Mouse (Mus musculus): ENCODE data around the gene Ppm1d.

DNA sequence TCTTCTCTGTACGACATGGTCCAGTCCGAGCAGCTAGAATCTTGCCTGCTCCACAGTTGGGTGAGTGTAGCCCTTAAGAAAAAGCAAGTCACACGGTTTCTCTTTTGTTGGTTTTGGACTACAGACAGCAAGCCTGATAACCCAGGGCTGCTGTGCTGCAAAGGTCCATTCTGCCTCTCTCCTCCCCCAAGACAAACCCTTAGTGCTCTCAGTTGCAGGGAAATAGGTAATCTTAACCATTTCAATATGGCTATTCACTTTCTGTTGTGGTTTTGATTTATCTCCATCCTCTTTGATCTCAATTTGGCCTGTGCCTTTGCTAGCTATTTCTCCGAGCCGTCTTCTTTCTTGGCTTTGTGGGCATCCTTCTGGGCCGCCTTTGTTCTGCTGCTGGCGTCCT lies 84.3 kb downstream of the Ppm1d start:
- TF ChIP-seq MAX (IDR thresholded peaks at IDR 0.05; ENCODE audit: low read depth), result no peak
- no peak for TF ChIP-seq POLR2A (IDR thresholded peaks at IDR 0.05; ENCODE audit: insufficient read length, low read depth)
- TF ChIP-seq MYOD1 (IDR thresholded peaks at IDR 0.05; ENCODE audit: control insufficient read depth in 1 of 3, insufficient read length in 2 of 3, low read depth in 2 of 3), result no peak
- no peak for TF ChIP-seq SRF (IDR thresholded peaks at IDR 0.05; ENCODE audit: control insufficient read depth, insufficient read length, low read depth)
- no peak for TF ChIP-seq TCF3 (IDR thresholded peaks at IDR 0.05; ENCODE audit: insufficient read length, low read depth)
- TF ChIP-seq TCF12 (IDR thresholded peaks at IDR 0.05; ENCODE audit: insufficient read depth, poor library complexity, severe bottlenecking), result no peak
- no peak for TF ChIP-seq USF1 (IDR thresholded peaks at IDR 0.05; ENCODE audit: low read depth)
- no peak for TF ChIP-seq MYOG (IDR thresholded peaks at IDR 0.05; ENCODE audit: control insufficient read depth in 1 of 3, insufficient read depth in 1 of 3, insufficient read length in 2 of 3, low read depth in 2 of 3)
- TF ChIP-seq POLR2AphosphoS2 (IDR thresholded peaks at IDR 0.05; ENCODE audit: insufficient read length, low read depth), result no peak
- no peak for TF ChIP-seq REST (IDR thresholded peaks at IDR 0.05; ENCODE audit: insufficient read depth, insufficient read length)
- no peak for TF ChIP-seq E2F4 (IDR thresholded peaks at IDR 0.05; ENCODE audit: insufficient read depth)
- TF ChIP-seq CEBPB (IDR thresholded peaks at IDR 0.05; ENCODE audit: insufficient read depth, poor library complexity, severe bottlenecking), result no peak

Data from myocyte (in vitro differentiated cells).